Mouse (Mus musculus): Measurements from ENCODE around the gene Pbp2. TPM values are rescaled to one million over a fixed set of nuclear protein-coding genes. Genes with fewer than 3 reads are reported as not detected.

Pbp2 gene
- polyA plus RNA-seq, 1 experiment from 2014 or later: 0.31 TPM

- H3K9ac ChIP-seq (ENCODE audit: low read depth, low read length): no peak overlapping the region
- DNase-seq (ENCODE audit: low spot score) (peak; percentile 42), ATAC-seq (ENCODE audit: low read depth) (no peak)
- H3K27ac ChIP-seq (replicated peaks; ENCODE audit: low read depth, low read length): 0 out of 2 replicates have a peak overlapping the region, but pooled peaks have one; percentile 75
- H3K9me3 ChIP-seq (ENCODE audit: control insufficient read depth, low read length): no peaks in the 10 kb centered on the region
- no peaks in the 10 kb centered on the region for H3K27me3 ChIP-seq (replicated peaks; ENCODE audit: control insufficient read depth, insufficient read depth, low read length)
- 68% methylated on average over 17 of the region's 17 CpGs for WGBS
- no peaks in the 10 kb centered on the region for H3K36me3 ChIP-seq (ENCODE audit: control insufficient read depth, insufficient read depth, low read length)
- H3K4me2 ChIP-seq (ENCODE audit: low read depth, low read length): no peak overlapping the region
- peaks cover 23% of the 10 kb centered on the region for H3K4me1 ChIP-seq (ENCODE audit: control insufficient read depth, insufficient read depth, low read length)
- no peak overlapping the region for H3K4me3 ChIP-seq (ENCODE audit: low read depth, low read length)
Observed at GRCm38 (mm10) chr6:135296267-135296666, 13.9 kb downstream of the Pbp2 start.

GRCm38 (mm10) chr6:135295082-135295861, 14.9 kb downstream of the Pbp2 start:
- H3K27me3 ChIP-seq (replicated peaks; ENCODE audit: control insufficient read depth, insufficient read depth, low read length): no peaks in the 10 kb centered on the region
- WGBS: 57% methylated on average over 11 of the region's 11 CpGs
- H3K9me3 ChIP-seq (ENCODE audit: control insufficient read depth, low read length): no peaks in the 10 kb centered on the region
- peaks cover 23% of the 10 kb centered on the region for H3K4me1 ChIP-seq (ENCODE audit: control insufficient read depth, insufficient read depth, low read length)
- peak overlapping the region; percentile 75 for H3K27ac ChIP-seq (replicated peaks; ENCODE audit: low read depth, low read length)
- no peaks in the 10 kb centered on the region for H3K36me3 ChIP-seq (ENCODE audit: control insufficient read depth, insufficient read depth, low read length)
- H3K4me2 ChIP-seq (ENCODE audit: low read depth, low read length): 0 out of 2 replicates have a peak overlapping the region, but pooled peaks have one; percentile 3
- peak; percentile 81 for DNase-seq (ENCODE audit: low spot score)
- H3K4me3 ChIP-seq (ENCODE audit: low read depth, low read length): no peak overlapping the region
- ATAC-seq (ENCODE audit: low read depth): peak; percentile 84
- H3K9ac ChIP-seq (ENCODE audit: low read depth, low read length): no peak overlapping the region

- Histone ChIP-seq H3K4me1 (ENCODE audit: control insufficient read depth, insufficient read depth, low read length) (peaks cover 23% of the 10 kb centered on the region), H3K4me3 (ENCODE audit: low read depth, low read length) (no peak overlapping the region), H3K9ac (ENCODE audit: low read depth, low read length) (no peak overlapping the region), H3K9me3 (ENCODE audit: control insufficient read depth, low read length) (no peaks in the 10 kb centered on the region), H3K27ac (replicated peaks; ENCODE audit: low read depth, low read length) (peak overlapping the region; percentile 63), H3K4me2 (ENCODE audit: low read depth, low read length) (no peak overlapping the region), H3K27me3 (replicated peaks; ENCODE audit: control insufficient read depth, insufficient read depth, low read length) (no peaks in the 10 kb centered on the region), H3K36me3 (ENCODE audit: control insufficient read depth, insufficient read depth, low read length) (no peaks in the 10 kb centered on the region)
- DNase-seq (ENCODE audit: low spot score) (no peak), ATAC-seq (ENCODE audit: low read depth) (no peak)
- 64% methylated on average over 6 of the region's 6 CpGs for WGBS
Observed at GRCm38 (mm10) chr6:135294150-135294549, 16.1 kb downstream of the Pbp2 start.

- Histone ChIP-seq H3K9me3 (ENCODE audit: control insufficient read depth, low read length) (no peaks in the 10 kb centered on the region), H3K9ac (ENCODE audit: low read depth, low read length) (no peak overlapping the region), H3K4me1 (ENCODE audit: control insufficient read depth, insufficient read depth, low read length) (peaks cover 23% of the 10 kb centered on the region), H3K27ac (replicated peaks; ENCODE audit: low read depth, low read length) (no peak overlapping the region), H3K27me3 (replicated peaks; ENCODE audit: control insufficient read depth, insufficient read depth, low read length) (no peaks in the 10 kb centered on the region), H3K36me3 (ENCODE audit: control insufficient read depth, insufficient read depth, low read length) (no peaks in the 10 kb centered on the region), H3K4me2 (ENCODE audit: low read depth, low read length) (no peak overlapping the region), H3K4me3 (ENCODE audit: low read depth, low read length) (no peak overlapping the region)
- WGBS: 65% methylated on average over 4 of the region's 4 CpGs
- DNase-seq (ENCODE audit: low spot score): no peak
- no peak for ATAC-seq (ENCODE audit: low read depth)
Observed at GRCm38 (mm10) chr6:135292391-135292790, 17.8 kb downstream of the Pbp2 start.

GRCm38 (mm10) chr6:135279856-135280255, 30.3 kb downstream of the Pbp2 start:
- no peaks in the 10 kb centered on the region for H3K27me3 ChIP-seq (replicated peaks; ENCODE audit: control insufficient read depth, insufficient read depth, low read length)
- no peak for ATAC-seq (ENCODE audit: low read depth)
- no peaks in the 10 kb centered on the region for H3K36me3 ChIP-seq (ENCODE audit: control insufficient read depth, insufficient read depth, low read length)
- no peak overlapping the region for H3K4me3 ChIP-seq (ENCODE audit: low read depth, low read length)
- H3K27ac ChIP-seq (replicated peaks; ENCODE audit: low read depth, low read length): no peak overlapping the region
- no peak overlapping the region for H3K4me2 ChIP-seq (ENCODE audit: low read depth, low read length)
- 41% methylated on average over 10 of the region's 10 CpGs for WGBS
- H3K9me3 ChIP-seq (ENCODE audit: control insufficient read depth, low read length): no peaks in the 10 kb centered on the region
- DNase-seq (ENCODE audit: low spot score): no peak
- H3K9ac ChIP-seq (ENCODE audit: low read depth, low read length): no peak overlapping the region
- H3K4me1 ChIP-seq (ENCODE audit: control insufficient read depth, insufficient read depth, low read length): 0 out of 2 replicates have a peak, but pooled peaks cover 2% of the 10 kb centered on the region

- 70% methylated on average over 5 of the region's 5 CpGs for WGBS
- Histone ChIP-seq H3K9ac (ENCODE audit: low read depth, low read length) (no peak overlapping the region), H3K9me3 (ENCODE audit: control insufficient read depth, low read length) (no peaks in the 10 kb centered on the region), H3K27ac (replicated peaks; ENCODE audit: low read depth, low read length) (no peak overlapping the region), H3K27me3 (replicated peaks; ENCODE audit: control insufficient read depth, insufficient read depth, low read length) (no peaks in the 10 kb centered on the region), H3K4me1 (ENCODE audit: control insufficient read depth, insufficient read depth, low read length) (0 out of 2 replicates have a peak, but pooled peaks cover 2% of the 10 kb centered on the region), H3K36me3 (ENCODE audit: control insufficient read depth, insufficient read depth, low read length) (no peaks in the 10 kb centered on the region), H3K4me2 (ENCODE audit: low read depth, low read length) (no peak overlapping the region), H3K4me3 (ENCODE audit: low read depth, low read length) (no peak overlapping the region)
- ATAC-seq (ENCODE audit: low read depth): no peak
- DNase-seq (ENCODE audit: low spot score): no peak
Observed at GRCm38 (mm10) chr6:135279286-135279685, 30.9 kb downstream of the Pbp2 start.

GRCm38 (mm10) chr6:135278302-135278701, 31.9 kb downstream of the Pbp2 start:
- no peak overlapping the region for H3K4me2 ChIP-seq (ENCODE audit: low read depth, low read length)
- no peaks in the 10 kb centered on the region for H3K9me3 ChIP-seq (ENCODE audit: control insufficient read depth, low read length)
- ATAC-seq (ENCODE audit: low read depth): no peak
- WGBS: 90% methylated on average over 6 of the region's 6 CpGs
- 0 out of 2 replicates have a peak, but pooled peaks cover 2% of the 10 kb centered on the region for H3K4me1 ChIP-seq (ENCODE audit: control insufficient read depth, insufficient read depth, low read length)
- DNase-seq (ENCODE audit: low spot score): no peak
- no peak overlapping the region for H3K27ac ChIP-seq (replicated peaks; ENCODE audit: low read depth, low read length)
- no peak overlapping the region for H3K4me3 ChIP-seq (ENCODE audit: low read depth, low read length)
- no peak overlapping the region for H3K9ac ChIP-seq (ENCODE audit: low read depth, low read length)
- no peaks in the 10 kb centered on the region for H3K36me3 ChIP-seq (ENCODE audit: control insufficient read depth, insufficient read depth, low read length)
- no peaks in the 10 kb centered on the region for H3K27me3 ChIP-seq (replicated peaks; ENCODE audit: control insufficient read depth, insufficient read depth, low read length)

GRCm38 (mm10) chr6:135276474-135277295, 33.5 kb downstream of the Pbp2 start:
- H3K27me3 ChIP-seq (replicated peaks; ENCODE audit: control insufficient read depth, insufficient read depth, low read length): no peaks in the 10 kb centered on the region
- no peak overlapping the region for H3K4me3 ChIP-seq (ENCODE audit: low read depth, low read length)
- 0 out of 2 replicates have a peak, but pooled peaks cover 2% of the 10 kb centered on the region for H3K4me1 ChIP-seq (ENCODE audit: control insufficient read depth, insufficient read depth, low read length)
- 63% methylated on average over 6 of the region's 6 CpGs for WGBS
- no peaks in the 10 kb centered on the region for H3K9me3 ChIP-seq (ENCODE audit: control insufficient read depth, low read length)
- ATAC-seq (ENCODE audit: low read depth) (no peak), DNase-seq (ENCODE audit: low spot score) (no peak)
- H3K4me2 ChIP-seq (ENCODE audit: low read depth, low read length): no peak overlapping the region
- no peak overlapping the region for H3K27ac ChIP-seq (replicated peaks; ENCODE audit: low read depth, low read length)
- no peak overlapping the region for H3K9ac ChIP-seq (ENCODE audit: low read depth, low read length)
- H3K36me3 ChIP-seq (ENCODE audit: control insufficient read depth, insufficient read depth, low read length): no peaks in the 10 kb centered on the region

All from embryonic facial prominence, embryonic 14.5 days (tissue).